Mouse (Mus musculus): Measurements from ENCODE around the gene Gnpat.

Gene Gnpat

GRCm38 (mm10) chr8:124862321-124863162 lies at the start of gene Gnpat, which contains the start of gene 2810004N23Rik:
Gene Gnpat (plus strand): TSS chr8:124863033.
Gene 2810004N23Rik (minus strand): TSS chr8:124863120.
- in situ Hi-C loops (cut with MboI, MseI) = no loop called here

GRCm38 (mm10) chr8:124813326-124813725 lies 49.5 kb upstream of the Gnpat start:
- in situ Hi-C loops (cut with MboI, MseI) = no loop called here

GRCm38 (mm10) chr8:124815870-124816269 lies 47.0 kb upstream of the Gnpat start:
- in situ Hi-C loops (cut with MboI, MseI) = no loop called here

GRCm38 (mm10) chr8:124816866-124817265 lies 46.0 kb upstream of the Gnpat start:
- in situ Hi-C loops (cut with MboI, MseI) = no loop called here

- in situ Hi-C loops (cut with MboI, MseI) = no loop called here
These were observed 45.5 kb upstream of the Gnpat start for GRCm38 (mm10) chr8:124817361-124817760.

- in situ Hi-C loops (cut with MboI, MseI) = no loop called here
These were observed 43.2 kb upstream of the Gnpat start for GRCm38 (mm10) chr8:124819612-124820115.

- in situ Hi-C loops (cut with MboI, MseI) = no loop called here
These were observed 42.7 kb upstream of the Gnpat start for GRCm38 (mm10) chr8:124820125-124820524.

- in situ Hi-C loops (cut with MboI, MseI) = no loop called here
These were observed 39.3 kb upstream of the Gnpat start for GRCm38 (mm10) chr8:124823497-124823896.

GRCm38 (mm10) chr8:124826658-124827057 lies 36.2 kb upstream of the Gnpat start:
- in situ Hi-C loops (cut with MboI, MseI) = loop anchor here in 1 of 2 experiments (5.0 kb wide), 1 partner anchor 74 kb away; the partner anchor contains the start of gene Fam89a

GRCm38 (mm10) chr8:124827387-124827786 lies 35.4 kb upstream of the Gnpat start:
- in situ Hi-C loops (cut with MboI, MseI) = loop anchor here in 1 of 2 experiments (5.0 kb wide), 1 partner anchor 75 kb away; the partner anchor contains the start of gene Fam89a

- in situ Hi-C loops (cut with MboI, MseI) = loop anchor here in 1 of 2 experiments (5.0 kb wide), 1 partner anchor 76 kb away; the partner anchor contains the start of gene Fam89a
These were observed 34.1 kb upstream of the Gnpat start for GRCm38 (mm10) chr8:124828561-124829240.

- in situ Hi-C loops (cut with MboI, MseI) = no loop called here
These were observed 32.8 kb upstream of the Gnpat start for GRCm38 (mm10) chr8:124830050-124830449.

GRCm38 (mm10) chr8:124831531-124831930 lies 31.3 kb upstream of the Gnpat start:
- in situ Hi-C loops (cut with MboI, MseI) = no loop called here

- in situ Hi-C loops (cut with MboI, MseI) = no loop called here
These were observed 30.9 kb upstream of the Gnpat start for GRCm38 (mm10) chr8:124831941-124832340.

- in situ Hi-C loops (cut with MboI, MseI) = no loop called here
These were observed 29.2 kb upstream of the Gnpat start for GRCm38 (mm10) chr8:124833430-124834205.

- in situ Hi-C loops (cut with MboI, MseI) = no loop called here
These were observed 27.0 kb upstream of the Gnpat start for GRCm38 (mm10) chr8:124835848-124836247.

- in situ Hi-C loops (cut with MboI, MseI) = no loop called here
These were observed 26.6 kb upstream of the Gnpat start for GRCm38 (mm10) chr8:124836273-124836672.

- in situ Hi-C loops (cut with MboI, MseI) = no loop called here
These were observed 25.9 kb upstream of the Gnpat start for GRCm38 (mm10) chr8:124836907-124837306.

GRCm38 (mm10) chr8:124837956-124838355 lies 24.9 kb upstream of the Gnpat start:
- in situ Hi-C loops (cut with MboI, MseI) = no loop called here

GRCm38 (mm10) chr8:124839371-124839770 lies 23.5 kb upstream of the Gnpat start:
- in situ Hi-C loops (cut with MboI, MseI) = no loop called here

GRCm38 (mm10) chr8:124840900-124841299 lies 21.9 kb upstream of the Gnpat start:
- in situ Hi-C loops (cut with MboI, MseI) = no loop called here
